Mouse (Mus musculus) cerebellum, adult 9-11 months (tissue): ENCODE results near the gene Orai3.
A peak's percentile ranks its signal among the peaks of the same experiment; 100 is the strongest.
"Not testable (repeated sequence)": the region's sequence is repeated elsewhere in the genome, so short reads cannot be mapped to it uniquely, and the experiment has no call there.

ENCODE experiments used
- DNase-seq: peaks from one replicate; pipeline ENCODE4 v3.0.0; 2022

The Orai3 gene

GRCm38 (mm10) chr7:127769651-127770038 lies at the start of gene Orai3:
Gene Orai3 (plus strand): TSS chr7:127769815.
- DNase-seq, result peak; percentile 87

- no peak for DNase-seq
These were observed 44.1 kb upstream of the Orai3 start for GRCm38 (mm10) chr7:127725490-127725889.

- no peak for DNase-seq
These were observed 43.7 kb upstream of the Orai3 start for GRCm38 (mm10) chr7:127725924-127726323.

GRCm38 (mm10) chr7:127727898-127728297 lies 41.7 kb upstream of the Orai3 start:
- no peak for DNase-seq

GRCm38 (mm10) chr7:127730170-127730569 lies 39.4 kb upstream of the Orai3 start:
- no peak for DNase-seq

- DNase-seq, result not testable (repeated sequence)
These were observed 37.5 kb upstream of the Orai3 start, which contains the start of gene Ctf2 for GRCm38 (mm10) chr7:127732066-127732465. Gene Ctf2 (minus strand): TSS chr7:127732166.

- DNase-seq, result peak; percentile 84
These were observed 25.1 kb upstream of the Orai3 start, which contains the start of gene Fbxl19 for GRCm38 (mm10) chr7:127744366-127745045. Gene Fbxl19 (plus strand): TSS chr7:127744543.

GRCm38 (mm10) chr7:127745251-127745651 lies 24.4 kb upstream of the Orai3 start:
- DNase-seq, result peak; percentile 97

GRCm38 (mm10) chr7:127745652-127746493 lies 23.7 kb upstream of the Orai3 start:
- DNase-seq, result peak; percentile 100

- peak; percentile 84 for DNase-seq
These were observed 22.8 kb upstream of the Orai3 start for GRCm38 (mm10) chr7:127746494-127747491.

- peak; percentile 64 for DNase-seq
These were observed 21.9 kb upstream of the Orai3 start for GRCm38 (mm10) chr7:127747559-127748234.

- no peak for DNase-seq
These were observed 21.4 kb upstream of the Orai3 start for GRCm38 (mm10) chr7:127748235-127748560.

- peak; percentile 80 for DNase-seq
These were observed 19.2 kb upstream of the Orai3 start for GRCm38 (mm10) chr7:127750131-127751127.

- no peak for DNase-seq
These were observed 18.0 kb upstream of the Orai3 start for GRCm38 (mm10) chr7:127751619-127752018.

GRCm38 (mm10) chr7:127752069-127752468 lies 17.5 kb upstream of the Orai3 start:
- DNase-seq, result peak; percentile 53

- DNase-seq, result no peak
These were observed 16.5 kb upstream of the Orai3 start for GRCm38 (mm10) chr7:127753158-127753557.

GRCm38 (mm10) chr7:127753741-127754140 lies 15.9 kb upstream of the Orai3 start:
- DNase-seq, result no peak

- DNase-seq, result no peak
These were observed 9.9 kb upstream of the Orai3 start for GRCm38 (mm10) chr7:127759716-127760115.

- DNase-seq, result no peak
These were observed 9.1 kb upstream of the Orai3 start for GRCm38 (mm10) chr7:127760478-127760877.

- peak; percentile 73 for DNase-seq
These were observed 8.6 kb upstream of the Orai3 start for GRCm38 (mm10) chr7:127761026-127761425.

- DNase-seq, result no peak
These were observed 6.0 kb upstream of the Orai3 start for GRCm38 (mm10) chr7:127763642-127764041.
